Mouse (Mus musculus) heart, postnatal 36 days (tissue): ENCODE results near the gene D5Ertd579e. TPM values are rescaled to one million over a fixed set of nuclear protein-coding genes. Genes with fewer than 3 reads are reported as not detected.
A peak's percentile ranks its signal among the peaks of the same experiment; 100 is the strongest.

Experiments used
- DNase-seq, 2 experiments: peaks; one replicate each; pipeline ENCODE4 v3.0.0; 2021 to 2022
- intact Hi-C: fragments of 180-260 bp; cut with DNase I; formaldehyde crosslinking; loops from one replicate; pipeline ENCODE4 v1.15.1; 2025
- total RNA-seq, 2 experiments: library from RNA; stranded (reverse); gene quantifications; 2 replicates each; pipeline ENCODE4 v1.2.3; 2021

Gene D5Ertd579e
- total RNA-seq, 2 experiments from 2014 or later = 75.5 to 90.6 TPM

DNA sequence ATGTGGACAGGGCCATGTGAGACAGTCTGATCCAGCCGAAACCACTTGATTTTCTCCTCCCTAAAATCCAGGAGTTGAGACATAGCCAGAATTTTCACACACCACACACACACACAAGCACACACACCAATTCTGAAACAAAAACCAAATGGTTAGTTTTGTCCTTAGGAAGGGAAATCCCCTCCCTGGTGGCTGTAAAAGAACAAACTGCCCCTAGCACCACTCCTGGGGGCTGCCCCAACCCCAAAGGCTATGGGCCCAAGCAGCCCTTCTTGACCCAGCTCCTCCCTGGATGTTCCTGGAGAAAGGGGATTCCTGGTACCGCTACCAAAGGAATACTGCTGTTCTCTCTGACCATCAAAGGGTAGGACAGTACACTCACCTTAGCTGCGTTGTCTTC is 119.4 kb downstream of the D5Ertd579e start:
- intact Hi-C loops = no loop called here
- no peak for DNase-seq

DNA sequence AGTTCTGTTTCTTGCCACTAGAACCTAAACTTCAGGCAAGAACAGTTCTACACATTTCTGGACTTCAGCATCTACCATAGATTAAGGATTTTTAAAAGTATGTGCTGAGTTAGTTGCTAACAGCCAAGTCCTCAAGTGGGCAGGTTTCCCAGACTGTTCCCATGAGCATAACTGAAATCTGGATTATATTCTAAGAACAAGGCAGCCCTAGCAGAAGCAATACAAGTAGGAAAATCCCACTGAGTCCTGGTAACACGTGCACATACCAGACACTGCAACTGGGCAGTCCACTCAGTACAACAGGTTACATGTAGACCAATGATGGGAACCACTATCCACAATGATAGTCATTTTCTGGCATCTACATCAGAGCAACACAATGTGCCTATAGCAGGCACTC is 120.1 kb downstream of the D5Ertd579e start:
- peak; percentile 55 to 61 for DNase-seq
- intact Hi-C loops = no loop called here

DNA sequence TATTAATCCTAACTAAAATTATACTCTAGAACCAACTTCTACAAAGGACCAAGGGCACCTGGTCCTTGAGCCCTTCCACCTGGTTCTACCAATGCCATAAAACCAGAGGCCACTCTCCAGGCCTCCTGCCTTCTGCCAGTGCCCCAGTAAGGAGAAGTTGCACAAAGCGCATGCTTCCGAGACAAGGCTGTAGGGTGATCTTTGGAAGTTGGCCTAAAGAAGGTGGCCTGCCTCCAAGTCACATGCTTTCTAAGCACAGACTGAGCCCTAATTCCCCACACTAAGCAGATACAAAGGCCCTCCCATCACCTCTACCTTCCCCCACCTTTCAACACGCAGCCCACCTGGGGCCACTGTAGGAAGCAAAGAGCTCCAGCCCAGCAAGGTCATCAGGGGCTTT is 120.6 kb downstream of the D5Ertd579e start:
- intact Hi-C loops = no loop called here
- peak; percentile 66 to 69 for DNase-seq

DNA sequence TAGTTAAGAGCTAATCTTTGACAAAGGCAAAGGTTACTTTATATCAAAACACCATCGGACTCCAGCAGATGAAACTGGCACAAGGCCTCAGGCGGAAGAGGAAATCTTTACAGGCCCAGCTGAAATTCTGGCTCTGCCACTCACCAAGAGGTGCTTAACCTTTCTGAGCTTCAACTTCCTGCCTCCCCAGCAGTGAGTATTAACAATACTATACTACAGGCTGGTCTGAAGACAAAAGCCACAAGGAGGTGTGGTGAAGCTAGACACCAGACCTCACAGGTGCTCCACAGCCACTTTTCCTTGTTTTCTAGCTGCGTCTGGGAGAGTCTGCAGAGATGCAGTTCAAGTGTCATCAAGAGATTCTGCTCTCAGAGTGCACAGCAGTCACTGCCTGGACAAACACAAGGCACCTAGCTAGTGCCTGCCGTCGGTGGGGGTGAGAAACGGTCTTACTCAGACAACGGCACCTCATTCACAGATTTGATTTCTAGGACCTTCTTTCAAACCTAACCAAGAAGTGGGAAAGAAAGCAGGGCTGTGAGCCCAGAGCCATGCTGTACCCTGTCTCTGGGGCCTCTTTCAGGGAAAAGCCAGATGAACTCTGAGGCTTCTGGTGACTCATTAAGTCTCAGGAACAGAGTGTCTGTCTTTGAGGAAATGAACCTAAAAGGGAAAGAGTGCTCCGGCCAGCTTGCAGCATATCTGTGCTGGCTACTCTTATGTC is 121.5 kb downstream of the D5Ertd579e start:
- intact Hi-C loops = no loop called here
- DNase-seq = peak; percentile 28 to 49

- intact Hi-C loops = no loop called here
- DNase-seq = no peak
Measured at GRCm38 (mm10) chr5:36573354-36573753, 122.5 kb downstream of the D5Ertd579e start.

GRCm38 (mm10) chr5:36571371-36571770 is 124.5 kb downstream of the D5Ertd579e start:
- DNase-seq = no peak
- intact Hi-C loops = no loop called here

GRCm38 (mm10) chr5:36570546-36571245 is 125.1 kb downstream of the D5Ertd579e start:
- intact Hi-C loops = no loop called here
- DNase-seq = no peak

- intact Hi-C loops = no loop called here
- no peak for DNase-seq
Measured at GRCm38 (mm10) chr5:36570098-36570497, 125.7 kb downstream of the D5Ertd579e start.

GRCm38 (mm10) chr5:36568118-36568517 is 127.7 kb downstream of the D5Ertd579e start:
- no peak for DNase-seq
- intact Hi-C loops = no loop called here

- intact Hi-C loops = no loop called here
- DNase-seq = no peak
Measured at GRCm38 (mm10) chr5:36567627-36568026, 128.2 kb downstream of the D5Ertd579e start.

- intact Hi-C loops = no loop called here
- DNase-seq = no peak
Measured at GRCm38 (mm10) chr5:36564530-36564929, 131.3 kb downstream of the D5Ertd579e start.

DNA sequence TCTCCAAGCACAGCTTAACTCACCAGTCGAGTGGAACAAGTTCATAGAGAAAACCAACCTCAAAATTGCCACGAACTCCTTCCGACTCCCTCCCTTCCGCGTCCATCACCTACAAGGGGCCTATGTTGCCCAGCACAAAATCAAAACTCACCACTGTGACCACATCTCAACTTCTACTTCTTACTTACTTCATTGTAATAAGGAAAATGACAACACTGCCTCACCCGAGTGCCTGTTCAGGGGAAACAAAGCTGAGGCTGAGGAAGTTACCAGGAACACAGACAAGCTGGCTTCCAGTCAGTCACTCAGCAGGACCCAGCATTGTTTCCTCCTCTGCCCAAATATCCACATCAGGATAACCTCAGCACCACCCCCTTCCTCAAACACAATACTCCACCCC is 132.1 kb downstream of the D5Ertd579e start:
- DNase-seq = no peak
- intact Hi-C loops = no loop called here

- peak in 1 of 2 experiments; percentile 37 for DNase-seq
- intact Hi-C loops = no loop called here
Measured at GRCm38 (mm10) chr5:36562791-36563445, 132.9 kb downstream of the D5Ertd579e start.

- no peak for DNase-seq
- intact Hi-C loops = no loop called here
Measured at GRCm38 (mm10) chr5:36561509-36561908, 134.3 kb downstream of the D5Ertd579e start.

- DNase-seq = no peak
- intact Hi-C loops = no loop called here
Measured at GRCm38 (mm10) chr5:36560490-36560889, 135.3 kb downstream of the D5Ertd579e start.

DNA sequence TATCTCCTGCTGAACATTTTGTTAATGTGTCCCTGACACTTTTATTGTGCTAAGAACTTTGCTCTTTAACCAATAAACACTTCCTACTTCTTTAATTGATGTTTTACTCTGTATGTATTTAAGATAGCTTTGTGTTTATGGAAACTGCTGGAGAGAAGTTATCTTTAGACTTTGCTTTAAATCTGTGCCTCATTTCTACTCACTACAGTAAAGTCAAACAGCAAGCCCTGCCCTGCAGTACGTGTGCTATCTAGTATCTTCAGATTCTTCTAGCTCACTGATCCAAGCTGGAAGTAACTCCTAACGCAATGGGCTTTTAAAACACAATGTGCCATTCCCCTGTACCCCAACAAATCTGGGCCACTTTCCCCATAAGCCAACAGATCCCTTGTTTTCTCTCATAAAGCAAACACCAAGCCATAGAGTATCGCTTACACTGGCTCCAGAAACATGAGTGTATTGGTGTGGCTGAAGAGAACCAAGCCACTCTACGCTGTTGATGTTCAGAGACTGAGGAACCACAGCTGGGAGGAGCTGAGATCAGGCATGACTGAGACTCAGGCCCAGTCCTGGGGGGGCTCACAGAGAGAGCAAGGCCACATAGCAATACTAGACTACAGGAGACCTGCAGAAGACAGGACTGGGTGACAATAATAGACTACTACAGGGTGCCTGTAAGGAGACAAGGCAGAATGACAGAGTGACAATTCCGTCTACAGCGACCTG is 136.2 kb downstream of the D5Ertd579e start:
- DNase-seq = no peak
- intact Hi-C loops = no loop called here

DNA sequence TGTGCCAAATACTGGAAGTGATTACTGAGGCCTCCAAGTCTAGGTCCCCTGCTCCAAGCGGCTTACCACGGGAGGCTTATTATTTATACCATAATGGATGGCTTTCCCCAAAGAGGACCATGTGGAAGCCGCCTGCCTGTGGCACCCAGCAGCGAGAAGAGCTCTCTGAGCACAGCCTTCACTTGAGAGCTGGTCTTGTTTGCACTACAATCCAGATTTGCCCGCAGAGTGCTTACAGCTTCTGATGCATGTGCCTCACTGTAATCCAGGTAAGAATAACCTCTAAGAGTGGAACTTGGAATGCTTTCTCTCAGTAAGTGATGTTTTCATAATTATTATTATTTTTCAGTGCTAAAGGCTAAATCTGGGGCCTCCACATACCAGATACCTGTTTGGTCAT is 136.7 kb downstream of the D5Ertd579e start:
- intact Hi-C loops = no loop called here
- DNase-seq = no peak

DNA sequence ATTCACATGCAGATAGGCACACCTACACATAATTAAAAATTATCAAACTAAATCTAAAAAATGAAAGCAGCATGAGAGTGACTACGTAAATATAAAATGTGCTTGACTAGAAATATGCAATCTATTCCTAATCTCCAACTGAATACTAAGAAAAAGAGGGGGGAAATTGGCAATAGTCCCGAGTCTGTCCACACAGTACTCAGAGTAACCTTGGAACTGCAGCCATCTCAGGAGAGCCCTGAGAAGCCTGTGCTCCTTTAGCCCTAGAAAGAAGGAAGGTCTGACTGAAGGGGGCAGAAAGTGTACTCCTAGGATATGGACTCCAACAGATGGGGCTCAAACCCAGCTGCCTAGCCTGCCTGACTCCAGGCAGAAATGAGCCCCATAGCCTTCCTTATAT is 137.3 kb downstream of the D5Ertd579e start:
- DNase-seq = no peak
- intact Hi-C loops = no loop called here

DNA sequence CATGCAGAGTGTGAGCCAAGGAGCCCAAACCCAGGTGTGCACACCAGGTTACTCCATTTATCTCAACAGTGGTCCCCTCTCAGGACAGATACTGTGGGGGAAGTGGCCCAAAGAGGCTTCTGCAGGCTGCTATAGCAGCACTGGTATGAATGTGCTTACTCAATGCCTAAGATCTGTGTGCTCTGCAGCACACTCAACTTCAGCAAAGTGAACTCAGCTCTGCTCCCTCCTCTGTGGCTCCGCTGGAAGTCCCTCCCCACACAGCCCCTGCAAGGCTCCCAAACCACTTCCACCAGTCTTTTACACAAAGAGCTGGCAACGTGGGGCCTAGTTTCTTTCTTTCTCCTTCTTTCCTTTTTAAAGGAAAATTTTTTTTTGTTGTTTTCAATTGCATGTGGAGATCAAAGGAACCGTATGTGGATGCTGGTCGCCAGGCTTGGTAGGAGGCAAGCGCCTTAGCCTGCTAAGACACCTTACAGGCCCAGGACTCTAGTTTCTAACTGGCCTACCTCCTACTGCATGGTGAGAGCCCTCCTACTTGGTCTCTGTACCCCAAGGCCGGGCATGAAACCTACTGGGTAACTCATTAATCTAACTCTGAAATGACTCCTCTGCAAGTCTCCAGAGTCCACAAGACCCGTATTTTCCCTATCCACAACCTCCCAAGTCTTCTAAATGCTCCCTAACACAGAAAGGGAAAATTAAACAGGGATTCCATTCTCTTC is 138.1 kb downstream of the D5Ertd579e start:
- intact Hi-C loops = no loop called here
- no peak for DNase-seq

DNA sequence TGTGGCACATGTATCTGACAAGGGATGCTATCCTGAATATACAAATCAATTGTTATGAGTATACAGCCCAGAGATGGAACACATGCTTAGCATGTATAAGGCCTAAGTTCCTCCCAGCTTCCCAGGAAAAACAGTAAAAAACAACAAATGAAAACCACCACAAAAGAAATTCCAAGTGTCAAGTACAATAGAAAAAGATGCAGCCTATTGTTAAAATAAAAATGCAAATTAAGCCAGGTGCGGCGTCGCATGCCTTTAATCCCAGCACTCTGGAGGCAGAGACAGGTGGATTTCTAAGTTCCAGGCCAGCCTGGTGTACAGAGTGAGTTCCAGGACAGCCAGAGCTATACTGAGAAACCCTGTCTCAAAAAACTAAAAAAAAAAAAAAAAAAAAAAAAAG is 138.9 kb downstream of the D5Ertd579e start:
- DNase-seq = no peak
- intact Hi-C loops = no loop called here
